Mouse (Mus musculus): ENCODE results near the gene Nlrp9b. TPM values are rescaled to one million over a fixed set of nuclear protein-coding genes. Genes with fewer than 3 reads are reported as not detected.
"Not testable (repeated sequence)": the region's sequence is repeated elsewhere in the genome, so short reads cannot be mapped to it uniquely, and the experiment has no call there.

Nlrp9b gene
- polyA plus RNA-seq, 1 experiment from 2014 or later: not detected

DNA sequence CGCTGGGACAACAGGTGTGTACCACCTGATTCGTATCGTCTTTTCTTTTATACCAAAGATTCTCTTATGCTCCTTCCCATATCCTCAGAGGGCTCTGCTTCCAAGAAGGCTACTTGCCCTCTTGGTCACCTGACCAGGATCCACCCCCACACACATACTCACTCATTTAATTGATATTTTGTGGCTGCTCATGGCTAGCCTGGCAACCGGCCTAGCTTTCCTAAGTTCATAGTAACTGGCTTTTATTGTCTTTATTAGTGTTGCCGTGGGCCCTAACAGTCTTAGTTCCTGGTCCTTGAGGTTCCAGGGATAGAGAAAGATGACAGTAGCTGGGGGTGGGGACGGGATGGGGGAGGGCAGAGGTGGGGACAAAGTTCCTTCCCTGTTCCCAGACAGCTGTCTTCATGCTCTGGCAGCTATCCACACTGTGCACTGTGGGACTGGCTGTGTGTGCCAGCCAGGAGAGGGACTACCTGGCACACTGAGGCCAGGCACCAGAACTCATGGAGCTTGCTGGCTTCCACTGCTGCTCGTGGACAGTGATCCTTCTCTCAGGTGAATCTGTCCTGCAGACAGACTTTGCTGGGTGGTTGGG lies 26.2 kb upstream of the Nlrp9b start, which contains the start of gene Ceacam20:
Ceacam20 (plus strand) TSS at position 428 of the 595 bp plus-strand sequence.
- Histone ChIP-seq H3K36me3 (no peaks in the 10 kb centered on the region), H3K27me3 (replicated peaks) (no peaks in the 10 kb centered on the region)
- WGBS (ENCODE audit: insufficient replicate concordance): 61% methylated on average over 7 of the region's 7 CpGs

GRCm38 (mm10) chr7:19969106-19969505 lies 22.2 kb upstream of the Nlrp9b start:
- Histone ChIP-seq H3K4me3 (no peak overlapping the region), H3K27me3 (replicated peaks) (no peaks in the 10 kb centered on the region), H3K4me2 (no peak overlapping the region), H3K4me1 (no peaks in the 10 kb centered on the region), H3K9ac (no peak overlapping the region), H3K36me3 (no peaks in the 10 kb centered on the region), H3K27ac (no peak overlapping the region), H3K9me3 (replicated peaks) (peaks cover 19% of the 10 kb centered on the region)
- 61% methylated on average over 3 of the region's 3 CpGs for WGBS (ENCODE audit: insufficient replicate concordance)
- no peak for ATAC-seq

More for the DNA sequence above, 26.2 kb upstream of the Nlrp9b start, which contains the start of gene Ceacam20:
- ATAC-seq: no peak
- Histone ChIP-seq H3K9me3 (replicated peaks) (peaks cover 11% of the 10 kb centered on the region), H3K4me3 (no peak within 1 kb of the TSS), H3K9ac (no peak within 1 kb of the TSS), H3K4me2 (no peak within 1 kb of the TSS), H3K27ac (no peak within 1 kb of the TSS), H3K4me1 (no peaks in the 10 kb centered on the region)

DNA sequence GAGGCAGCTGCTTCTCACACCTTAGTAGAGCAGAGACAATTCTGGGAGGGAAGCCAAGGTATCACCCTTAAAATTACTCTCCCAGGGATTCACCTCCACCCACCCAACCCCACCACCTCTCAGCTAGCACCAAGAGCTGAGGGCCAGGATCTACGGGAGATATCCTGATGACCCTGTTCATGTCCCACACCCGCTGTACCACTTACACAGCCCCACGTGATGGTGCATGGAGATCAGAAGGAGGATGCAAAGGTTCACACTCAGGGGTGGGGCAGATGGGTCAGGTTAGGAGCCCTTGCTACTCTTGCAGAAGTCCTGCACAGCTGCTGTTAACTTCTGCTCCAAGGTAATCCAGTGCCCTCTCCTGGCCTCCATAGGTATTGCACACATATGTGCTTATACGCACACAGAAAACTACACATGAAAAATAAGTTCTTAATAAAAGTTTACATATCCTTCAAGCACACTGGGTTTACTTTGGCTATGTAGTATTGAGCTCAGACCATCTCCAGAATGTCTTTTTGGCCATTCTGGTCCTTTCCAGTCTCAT lies 21.6 kb upstream of the Nlrp9b start:
- ATAC-seq: no peak
- Histone ChIP-seq H3K4me3 (no peak overlapping the region), H3K9me3 (replicated peaks) (peaks cover 19% of the 10 kb centered on the region), H3K4me2 (no peak overlapping the region), H3K36me3 (no peaks in the 10 kb centered on the region), H3K4me1 (no peaks in the 10 kb centered on the region), H3K27me3 (replicated peaks) (no peaks in the 10 kb centered on the region), H3K9ac (no peak overlapping the region), H3K27ac (no peak overlapping the region)
- WGBS (ENCODE audit: insufficient replicate concordance): 85% methylated on average over 4 of the region's 4 CpGs

- H3K4me2 ChIP-seq: no peak overlapping the region
- no peak overlapping the region for H3K27ac ChIP-seq
- WGBS (ENCODE audit: insufficient replicate concordance): 83% methylated on average over 8 of the region's 8 CpGs
- H3K9ac ChIP-seq: no peak overlapping the region
- no peaks in the 10 kb centered on the region for H3K27me3 ChIP-seq (replicated peaks)
- H3K4me1 ChIP-seq: no peaks in the 10 kb centered on the region
- no peak overlapping the region for H3K4me3 ChIP-seq
- no peaks in the 10 kb centered on the region for H3K36me3 ChIP-seq
- ATAC-seq: no peak
- H3K9me3 ChIP-seq (replicated peaks): peaks cover 19% of the 10 kb centered on the region
These were observed 21.1 kb upstream of the Nlrp9b start for GRCm38 (mm10) chr7:19970196-19970595.

- no peak overlapping the region for H3K4me2 ChIP-seq
- WGBS (ENCODE audit: insufficient replicate concordance): 76% methylated on average over 4 of the region's 4 CpGs
- H3K36me3 ChIP-seq: no peaks in the 10 kb centered on the region
- peaks cover 19% of the 10 kb centered on the region for H3K9me3 ChIP-seq (replicated peaks)
- ATAC-seq: no peak
- no peaks in the 10 kb centered on the region for H3K27me3 ChIP-seq (replicated peaks)
- H3K27ac ChIP-seq: no peak overlapping the region
- H3K4me3 ChIP-seq: no peak overlapping the region
- no peaks in the 10 kb centered on the region for H3K4me1 ChIP-seq
- H3K9ac ChIP-seq: no peak overlapping the region
These were observed 19.7 kb upstream of the Nlrp9b start for GRCm38 (mm10) chr7:19971516-19971915.

- not testable (repeated sequence) for H3K36me3 ChIP-seq; H3K9ac ChIP-seq; H3K27ac ChIP-seq; H3K4me2 ChIP-seq; H3K9me3 ChIP-seq (replicated peaks); H3K27me3 ChIP-seq (replicated peaks); H3K4me1 ChIP-seq; ATAC-seq; H3K4me3 ChIP-seq
- 50% methylated on average over 3 of the region's 3 CpGs for WGBS (ENCODE audit: insufficient replicate concordance)
These were observed 5.5 kb downstream of the Nlrp9b start for GRCm38 (mm10) chr7:19996721-19997120.

DNA sequence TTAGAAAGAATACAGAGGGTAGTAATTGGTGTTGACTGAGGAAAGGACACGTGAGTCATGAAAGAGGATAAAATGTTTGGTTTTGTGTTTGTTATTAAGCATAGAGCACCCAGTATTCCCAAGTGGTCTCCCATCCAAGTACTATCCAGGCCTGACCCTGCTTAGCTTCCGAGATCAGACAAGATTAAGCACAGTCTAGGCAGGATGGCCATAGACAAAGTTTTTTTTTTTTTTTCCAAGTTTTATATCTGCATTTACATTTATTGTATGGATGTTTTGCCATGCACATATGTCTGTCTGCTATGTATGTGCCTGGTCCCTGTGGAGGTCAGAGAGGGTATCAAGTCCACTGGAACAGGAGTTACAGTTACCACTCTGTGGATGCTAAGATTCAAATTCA lies 18.7 kb downstream of the Nlrp9b start:
- no peak overlapping the region for H3K27ac ChIP-seq
- WGBS (ENCODE audit: insufficient replicate concordance): 55% methylated on average over 2 of the region's 2 CpGs

DNA sequence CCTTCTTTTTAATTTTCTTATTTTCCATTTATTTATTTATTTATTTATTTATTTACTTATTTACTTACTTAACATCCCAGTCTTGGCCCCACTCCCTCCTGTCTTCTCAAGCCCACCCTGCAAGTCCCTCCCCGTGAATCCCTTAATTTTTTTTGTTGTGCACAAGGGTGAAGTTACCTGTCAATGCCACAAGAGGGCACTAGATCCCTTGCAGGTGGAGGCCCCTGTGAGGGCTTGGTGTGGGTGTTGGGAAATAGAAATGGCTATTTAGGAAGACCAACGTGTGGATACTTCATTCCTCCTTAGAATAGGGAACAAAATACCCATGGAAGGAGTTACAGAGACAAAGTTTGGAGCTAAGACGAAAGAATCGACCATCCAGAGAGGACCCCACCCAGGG lies 72.8 kb downstream of the Nlrp9b start:
- not testable (repeated sequence) for H3K4me1 ChIP-seq; H3K27me3 ChIP-seq (replicated peaks); ATAC-seq; H3K4me3 ChIP-seq; H3K9me3 ChIP-seq (replicated peaks); H3K4me2 ChIP-seq; H3K36me3 ChIP-seq; H3K9ac ChIP-seq; H3K27ac ChIP-seq
- WGBS (ENCODE audit: insufficient replicate concordance): 50% methylated on average over 4 of the region's 4 CpGs

More for the DNA sequence above, 18.7 kb downstream of the Nlrp9b start:
- ATAC-seq: no peak
- Histone ChIP-seq H3K4me3 (no peak overlapping the region), H3K9me3 (replicated peaks) (no peaks in the 10 kb centered on the region), H3K36me3 (no peaks in the 10 kb centered on the region), H3K4me2 (no peak overlapping the region), H3K4me1 (no peaks in the 10 kb centered on the region), H3K27me3 (replicated peaks) (no peaks in the 10 kb centered on the region), H3K9ac (no peak overlapping the region)

GRCm38 (mm10) chr7:20078118-20078517 lies 86.9 kb downstream of the Nlrp9b start:
- H3K27me3 ChIP-seq (replicated peaks); H3K9me3 ChIP-seq (replicated peaks); H3K4me2 ChIP-seq; ATAC-seq; H3K9ac ChIP-seq; H3K4me1 ChIP-seq; H3K27ac ChIP-seq; H3K4me3 ChIP-seq; H3K36me3 ChIP-seq: not testable (repeated sequence)
- WGBS (ENCODE audit: insufficient replicate concordance): 51% methylated on average over 18 of the region's 18 CpGs

GRCm38 (mm10) chr7:20099380-20099779 lies 108.1 kb downstream of the Nlrp9b start, which contains the start of gene Vmn1r91:
Vmn1r91 (plus strand) TSS chr7:20099680.
- H3K9ac ChIP-seq; H3K9me3 ChIP-seq (replicated peaks); H3K4me2 ChIP-seq; H3K27me3 ChIP-seq (replicated peaks); H3K4me1 ChIP-seq; H3K27ac ChIP-seq; H3K36me3 ChIP-seq; ATAC-seq; H3K4me3 ChIP-seq: not testable (repeated sequence)
- WGBS (ENCODE audit: insufficient replicate concordance): 60% methylated on average over 5 of the region's 5 CpGs

- not testable (repeated sequence) for ATAC-seq; H3K27ac ChIP-seq; H3K4me3 ChIP-seq; H3K9me3 ChIP-seq (replicated peaks); H3K9ac ChIP-seq; H3K27me3 ChIP-seq (replicated peaks); H3K36me3 ChIP-seq; H3K4me1 ChIP-seq; H3K4me2 ChIP-seq
- no CpG with 5 or more reads among the region's 2 CpGs for WGBS (ENCODE audit: insufficient replicate concordance)
These were observed 131.2 kb downstream of the Nlrp9b start, which contains the start of gene Gm16442 for GRCm38 (mm10) chr7:20122479-20122878. Gm16442 (minus strand) TSS chr7:20122579.
